Mouse (Mus musculus): ENCODE data around the gene Shoc2.
"Not testable (repeated sequence)": the region's sequence is repeated elsewhere in the genome, so short reads cannot be mapped to it uniquely, and the experiment has no call there.

Shoc2 gene

DNA sequence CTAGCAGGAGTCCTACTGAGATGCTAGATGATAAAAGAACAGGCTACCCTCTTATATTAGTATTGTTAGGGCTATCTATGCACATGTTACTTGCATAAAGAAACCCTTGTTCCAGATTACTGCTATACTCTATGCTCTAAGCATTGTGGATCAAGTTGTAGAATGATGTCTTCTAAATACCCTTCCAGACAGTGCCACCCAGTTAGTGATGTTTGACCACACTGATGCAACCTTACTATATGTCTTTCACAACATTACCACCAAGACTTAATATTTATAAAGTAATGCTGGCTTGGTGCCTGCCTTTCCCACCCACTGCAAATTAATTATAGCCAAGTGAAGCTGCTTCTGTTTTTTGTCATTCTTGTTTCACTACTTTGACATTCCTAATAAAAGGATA, 11.1 kb upstream of the Shoc2 start:
- DNase-seq (ENCODE audit: low read depth): peak; percentile 23

DNA sequence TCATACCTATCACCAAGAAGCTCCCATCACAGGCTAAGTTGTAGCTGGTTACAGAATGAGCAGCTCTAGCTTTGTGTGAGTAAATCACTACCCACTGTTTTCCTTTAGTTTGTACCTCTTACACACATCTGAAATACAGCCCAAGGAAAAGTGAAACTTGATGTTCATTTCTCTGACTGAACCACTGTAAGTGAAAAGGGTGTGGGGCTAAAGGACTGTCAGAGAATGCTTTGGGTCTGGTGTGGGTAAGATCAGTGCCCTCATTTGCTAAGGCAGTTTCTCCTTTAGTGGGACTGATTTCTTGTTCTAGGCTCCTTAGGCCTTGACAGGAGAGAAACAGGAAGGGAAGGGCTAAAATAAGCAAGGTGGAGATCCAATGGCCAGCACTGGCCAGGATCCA, 10.1 kb upstream of the Shoc2 start:
- DNase-seq (ENCODE audit: low read depth): no peak

GRCm38 (mm10) chr19:53939467-53939866, 4.6 kb upstream of the Shoc2 start:
- DNase-seq (ENCODE audit: low read depth): no peak

DNA sequence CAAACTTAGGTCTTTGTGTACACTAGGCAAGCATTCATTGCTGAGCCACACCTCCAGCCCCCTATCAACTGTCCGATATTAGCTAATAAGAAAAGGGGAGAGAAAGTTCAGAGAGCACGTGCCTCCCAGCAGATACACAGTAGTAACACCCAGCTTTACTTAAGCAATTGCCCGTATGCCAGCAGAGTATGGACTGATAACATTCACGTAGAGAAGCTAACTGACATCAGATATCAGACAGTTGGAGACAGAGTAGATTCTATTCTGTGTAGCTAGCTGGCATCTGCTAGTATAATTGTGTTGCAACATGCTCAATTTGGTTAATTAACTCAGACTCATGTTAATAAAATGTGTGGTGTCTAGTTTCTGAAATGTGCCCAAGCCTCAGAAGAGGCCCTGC, 3.0 kb upstream of the Shoc2 start:
- DNase-seq (ENCODE audit: low read depth): no peak

DNA sequence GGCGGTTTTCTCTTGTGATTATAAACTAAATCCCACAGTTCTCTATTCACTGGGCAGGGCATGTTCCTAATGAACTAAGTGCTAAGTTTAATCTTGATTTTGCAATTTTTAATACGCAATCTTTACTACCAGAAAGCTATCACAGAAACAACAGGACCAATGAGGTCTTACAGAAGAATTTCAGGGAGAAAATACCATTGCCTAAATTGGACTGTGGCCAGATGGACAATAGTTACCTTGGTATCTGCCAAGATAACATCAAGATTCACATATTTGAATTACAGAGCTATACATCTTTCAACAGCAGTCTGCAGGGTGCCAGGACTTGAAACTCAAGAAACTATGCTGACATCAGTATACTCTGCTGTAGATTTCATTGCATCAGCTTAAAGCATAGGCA, 1.8 kb upstream of the Shoc2 start:
- no peak for DNase-seq (ENCODE audit: low read depth)

DNA sequence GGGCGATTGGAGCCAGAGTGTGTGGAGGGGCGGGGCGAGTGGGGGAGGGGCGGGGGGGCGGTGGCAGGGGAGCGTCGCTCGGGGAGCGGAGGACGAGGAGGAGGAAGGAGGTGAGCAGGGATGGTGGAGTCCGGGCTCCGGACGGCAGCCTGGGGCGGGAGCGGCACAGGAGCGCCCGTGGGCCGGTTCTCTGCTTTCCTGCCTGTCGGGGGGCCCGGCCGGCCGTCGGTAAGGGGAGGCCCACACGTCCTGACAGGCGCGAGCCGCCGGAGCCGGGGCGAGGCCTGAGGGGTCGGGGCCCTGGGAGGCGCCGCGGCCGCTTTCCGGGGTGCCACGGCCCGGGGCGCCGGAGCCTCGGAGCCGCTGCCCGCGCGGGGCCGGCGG, 672 bp downstream of the Shoc2 start:
- DNase-seq (ENCODE audit: low read depth): no peak

GRCm38 (mm10) chr19:53945171-53946042, 1.3 kb downstream of the Shoc2 start:
- peak; percentile 46 for DNase-seq (ENCODE audit: low read depth)

DNA sequence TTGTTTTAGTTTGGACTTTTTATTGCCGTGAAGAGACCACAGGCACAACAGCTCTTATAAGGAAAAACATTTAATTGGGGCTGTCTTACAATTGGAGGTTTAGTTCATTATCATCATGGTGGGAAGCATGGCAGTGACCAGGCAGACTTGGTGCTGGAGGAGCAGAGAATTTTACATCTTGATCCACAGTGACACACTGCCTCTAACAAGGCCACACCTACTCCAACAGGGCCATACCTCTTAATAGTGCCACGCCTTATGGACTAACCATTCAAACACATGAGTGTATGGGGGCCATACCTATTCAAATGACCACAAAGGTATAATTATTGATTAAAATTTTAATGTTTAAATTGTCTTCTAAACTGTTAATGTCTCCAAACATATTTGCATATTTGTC, 13.4 kb downstream of the Shoc2 start:
- no peak for DNase-seq (ENCODE audit: low read depth)

- DNase-seq (ENCODE audit: low read depth): no peak
These were observed 18.4 kb downstream of the Shoc2 start for GRCm38 (mm10) chr19:53962511-53962910.

GRCm38 (mm10) chr19:53964347-53964746, 20.2 kb downstream of the Shoc2 start:
- not testable (repeated sequence) for DNase-seq (ENCODE audit: low read depth)

DNA sequence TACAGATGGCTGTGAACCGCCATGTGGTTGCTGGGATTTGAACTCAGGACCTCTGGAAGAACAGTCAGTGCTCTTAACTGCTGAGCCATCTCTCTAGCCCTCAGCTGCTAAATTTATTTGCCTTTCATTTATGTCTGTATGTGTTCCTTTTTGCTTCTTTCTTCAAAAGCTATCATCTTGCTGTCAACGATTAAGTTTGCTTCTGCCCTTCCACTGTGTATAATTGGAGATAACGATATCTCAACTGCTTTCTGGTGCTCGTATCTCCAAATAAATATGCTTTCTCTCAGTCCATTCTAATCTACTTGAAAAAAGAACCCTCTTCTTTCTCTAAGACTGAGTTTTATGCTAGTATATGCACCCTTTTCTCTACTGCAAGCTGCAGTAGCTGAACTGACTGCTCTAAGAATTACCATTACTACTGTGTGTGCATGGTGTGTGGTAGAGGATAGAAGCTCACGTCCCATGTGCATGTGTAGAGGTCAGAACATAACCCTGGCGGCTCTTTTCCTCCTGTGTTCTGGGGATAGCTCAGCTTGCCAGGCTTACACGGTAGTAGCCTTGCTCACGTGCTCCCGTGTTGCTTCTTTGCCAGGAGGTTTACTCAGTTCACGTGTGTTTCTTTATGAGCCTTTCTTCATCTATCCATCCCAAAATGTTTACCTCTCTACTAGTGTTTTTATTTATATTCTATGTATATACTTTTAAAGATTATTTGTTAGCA, 21.0 kb downstream of the Shoc2 start:
- no peak for DNase-seq (ENCODE audit: low read depth)

DNA sequence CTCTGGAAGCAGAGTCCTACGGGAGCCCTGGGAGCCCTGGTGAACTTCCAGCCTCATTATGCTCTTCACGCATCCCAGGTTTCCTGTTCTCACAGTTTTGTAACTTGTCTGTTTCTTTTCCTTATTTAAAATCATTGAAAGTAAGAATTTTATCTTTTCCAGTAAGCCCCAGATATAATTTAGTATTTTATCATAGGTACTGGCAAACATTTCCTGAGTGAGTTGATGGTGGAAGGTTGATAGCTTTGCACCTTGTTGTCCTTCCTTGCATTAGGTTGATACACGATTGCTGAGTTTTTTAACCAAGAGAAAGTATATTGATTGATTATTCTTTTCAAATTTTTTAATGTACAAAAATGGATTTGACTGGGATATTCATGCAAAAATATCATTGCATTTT, 25.1 kb downstream of the Shoc2 start:
- no peak for DNase-seq (ENCODE audit: low read depth)

DNA sequence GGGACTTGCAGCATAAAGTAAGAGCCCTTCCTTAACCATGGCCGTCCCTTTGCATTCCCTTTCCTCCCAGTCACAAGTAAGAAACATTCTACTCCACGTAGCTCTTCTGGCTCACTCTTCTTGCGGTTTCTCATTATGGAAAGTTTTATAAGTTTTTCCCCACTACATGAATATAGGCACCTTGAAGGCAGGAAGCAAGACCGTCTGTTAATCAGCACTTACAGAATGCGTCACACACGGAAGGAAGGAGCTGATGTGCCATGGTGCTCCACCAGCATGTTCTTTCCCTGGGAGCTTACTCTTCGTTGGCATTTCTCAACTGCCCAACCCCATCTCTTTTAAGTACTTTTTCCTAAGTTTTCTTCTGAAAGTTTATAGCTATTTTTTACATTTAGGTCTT, 27.8 kb downstream of the Shoc2 start:
- DNase-seq (ENCODE audit: low read depth): peak; percentile 93

DNA sequence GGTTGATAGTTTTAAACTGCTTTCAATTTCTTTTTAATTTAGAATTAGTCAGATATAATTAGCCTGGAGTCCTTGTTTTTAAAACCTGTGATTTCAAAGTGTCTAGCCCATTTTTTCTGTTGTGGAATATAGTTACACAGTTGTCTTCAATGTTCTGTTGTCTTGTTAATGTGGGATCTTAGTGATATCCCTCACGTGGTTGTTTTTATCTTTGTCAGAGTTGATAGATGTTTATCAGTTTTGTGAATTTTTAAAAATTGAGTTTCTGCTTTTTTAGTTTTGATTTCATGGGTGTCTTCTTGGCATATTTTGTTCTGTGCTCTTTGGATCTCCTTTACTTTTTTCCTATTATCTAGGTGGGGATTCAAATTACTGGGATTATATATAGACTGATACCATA, 29.6 kb downstream of the Shoc2 start:
- DNase-seq (ENCODE audit: low read depth): no peak

DNA sequence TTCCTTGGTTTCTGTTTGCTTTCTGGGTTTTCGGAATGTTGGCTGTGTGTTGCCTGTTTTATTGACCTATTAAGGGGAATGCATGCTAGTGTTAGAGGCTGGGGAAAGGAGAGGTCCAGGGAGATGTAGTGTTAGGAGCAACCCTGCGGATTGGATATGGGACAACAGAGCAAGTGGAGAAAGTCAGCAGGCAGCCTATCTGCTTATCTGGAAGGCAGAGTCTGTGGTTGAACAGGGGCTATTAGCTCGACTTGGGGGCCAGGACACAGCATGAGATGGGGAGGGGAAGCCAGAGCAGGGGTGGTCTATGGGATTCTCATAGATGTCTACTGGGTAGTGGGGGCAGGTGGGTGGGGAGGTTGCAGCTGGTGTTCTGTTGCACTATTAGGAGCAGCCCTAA, 37.9 kb downstream of the Shoc2 start:
- DNase-seq (ENCODE audit: low read depth): no peak

DNA sequence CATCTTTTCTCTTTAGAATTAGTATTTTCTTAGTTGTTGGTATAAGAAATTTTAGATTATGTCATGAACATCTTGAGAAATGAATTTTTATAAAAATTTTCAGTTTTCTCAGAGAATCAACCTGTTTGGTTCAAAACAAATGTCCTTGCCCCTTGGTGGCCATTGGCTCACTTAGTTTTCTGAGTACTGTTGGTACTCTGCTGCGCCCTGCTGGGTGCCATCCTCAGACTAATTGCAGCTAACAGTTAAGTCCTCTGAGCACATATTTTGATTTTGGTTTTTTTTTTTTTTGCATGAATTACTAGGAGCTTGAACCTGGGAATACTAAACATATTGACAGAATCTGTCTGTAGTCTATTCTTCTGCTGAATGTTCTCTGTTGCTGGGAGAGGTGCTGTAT, 39.2 kb downstream of the Shoc2 start:
- DNase-seq (ENCODE audit: low read depth): peak; percentile 68

DNA sequence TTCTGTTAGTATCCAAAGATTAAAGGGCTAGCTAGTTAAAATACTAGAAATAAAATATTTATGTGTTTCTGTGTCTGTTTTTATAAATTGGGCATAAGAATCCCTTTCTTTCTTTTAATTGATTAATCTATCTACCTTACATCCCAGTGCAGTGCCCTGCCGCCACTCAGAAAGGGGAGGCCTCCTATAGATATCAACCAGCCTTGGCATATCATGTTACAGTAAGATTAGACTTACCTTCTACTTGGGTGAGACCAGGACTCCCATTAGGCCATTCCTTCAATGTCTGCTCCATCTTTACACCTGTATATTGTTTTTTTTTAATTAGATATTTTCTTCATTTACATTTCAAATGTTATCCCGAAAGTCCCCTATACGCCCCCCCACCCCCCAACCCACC, 40.5 kb downstream of the Shoc2 start:
- no peak for DNase-seq (ENCODE audit: low read depth)

DNA sequence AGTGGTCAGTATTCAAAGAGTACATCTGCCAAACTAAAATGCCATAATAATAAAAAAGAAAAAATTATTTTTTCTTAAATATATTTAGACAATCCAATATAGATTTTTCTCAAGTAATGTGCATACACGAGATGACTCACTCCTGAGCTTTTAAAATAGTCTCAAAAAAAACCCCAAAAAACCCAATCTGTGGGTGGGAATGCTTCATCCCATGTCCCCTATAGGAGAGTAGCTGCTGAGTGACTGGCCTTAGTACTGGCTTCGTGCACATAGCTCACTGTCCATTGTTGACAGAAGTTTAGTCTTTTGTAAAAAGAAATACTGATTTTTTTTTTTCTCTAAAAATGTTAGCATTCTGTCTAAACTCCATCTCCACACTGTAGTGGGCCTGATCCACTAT, 46.4 kb downstream of the Shoc2 start:
- no peak for DNase-seq (ENCODE audit: low read depth)

DNA sequence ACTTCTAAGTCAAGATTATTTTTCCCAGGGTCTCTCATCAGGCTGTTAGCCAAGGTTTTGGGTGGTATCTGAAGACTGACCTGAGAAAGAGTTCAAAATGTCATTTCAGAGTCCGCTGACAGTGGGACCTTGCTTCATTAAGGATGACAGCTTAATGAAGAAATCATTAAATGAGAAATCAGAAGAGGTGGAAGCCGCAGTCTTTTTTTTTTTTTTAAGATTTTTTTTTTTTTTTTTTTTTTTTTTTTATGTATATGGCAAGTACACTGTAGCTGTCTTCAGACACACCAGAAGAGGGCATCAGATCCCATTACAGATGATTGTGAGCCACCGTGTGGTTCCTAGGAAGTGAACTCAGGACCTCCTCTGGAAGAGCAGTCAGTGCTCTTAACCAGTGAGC, 49.8 kb downstream of the Shoc2 start:
- DNase-seq (ENCODE audit: low read depth): no peak

- DNase-seq (ENCODE audit: low read depth): no peak
These were observed 50.2 kb downstream of the Shoc2 start for GRCm38 (mm10) chr19:53994276-53994675.

DNA sequence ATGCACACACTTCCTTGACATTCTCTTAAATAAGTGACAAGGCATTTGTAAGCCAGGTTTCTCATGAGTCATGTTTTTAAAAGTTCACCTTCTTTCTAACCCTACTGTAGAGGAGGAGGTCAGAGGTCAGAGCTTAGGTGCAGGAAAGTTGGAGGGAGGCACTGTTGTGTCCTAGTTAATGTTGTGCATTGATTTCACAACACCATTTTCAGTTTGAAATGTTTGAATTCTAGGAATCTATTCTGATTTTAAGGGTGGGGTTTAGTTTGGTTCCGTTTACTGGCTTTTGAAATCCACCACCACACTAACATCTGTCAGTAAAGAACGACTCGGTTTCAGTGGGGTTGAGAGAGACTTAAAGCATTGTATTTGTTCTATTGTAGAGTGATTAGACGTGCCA, 66.9 kb downstream of the Shoc2 start:
- peak; percentile 11 for DNase-seq (ENCODE audit: low read depth)

- DNase-seq (ENCODE audit: low read depth): no peak
These were observed 70.9 kb downstream of the Shoc2 start for GRCm38 (mm10) chr19:54014999-54015398.

DNA sequence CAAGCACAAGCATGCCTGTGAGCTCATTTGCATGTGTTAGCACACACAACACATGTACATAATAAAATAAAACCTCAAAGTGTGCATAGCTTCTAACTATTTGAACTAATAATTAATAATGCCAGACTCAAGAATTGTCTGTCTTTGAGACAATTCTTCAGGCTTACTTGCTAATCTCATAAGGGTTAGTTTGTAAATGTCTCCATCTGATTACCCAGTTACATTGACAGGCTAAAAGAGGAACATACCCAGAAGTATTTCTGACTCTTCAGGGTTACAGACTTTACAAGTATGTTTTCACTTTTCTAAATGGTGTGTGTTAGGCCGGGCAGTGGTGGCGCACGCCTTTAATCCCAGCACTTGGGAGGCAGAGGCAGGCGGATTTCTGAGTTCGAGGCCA, 71.4 kb downstream of the Shoc2 start:
- DNase-seq (ENCODE audit: low read depth): peak; percentile 30

DNA sequence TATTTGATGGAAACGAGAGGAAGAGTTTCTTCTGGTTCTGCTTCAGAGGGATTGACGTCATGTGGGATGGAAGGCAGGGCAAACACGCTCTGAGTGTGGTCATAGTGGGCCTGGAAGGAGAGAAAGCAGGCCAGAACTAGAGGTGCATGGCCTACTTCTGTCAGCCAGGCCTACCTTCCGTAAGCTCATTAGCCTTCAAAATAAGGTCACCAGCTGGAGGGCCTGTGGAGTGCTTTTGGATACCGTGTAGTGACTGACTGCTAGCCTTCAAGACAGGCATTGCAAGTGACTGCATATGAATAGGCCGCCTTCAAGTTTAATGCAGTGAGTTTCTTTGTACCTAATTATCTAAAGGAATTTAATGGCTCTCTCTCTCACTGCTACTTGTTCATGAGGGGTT, 91.0 kb downstream of the Shoc2 start:
- DNase-seq (ENCODE audit: low read depth): no peak

Data from 416B (cell line).